Mouse (Mus musculus): ENCODE data around the gene Ahdc1.
"Not testable (repeated sequence)": the region's sequence is repeated elsewhere in the genome, so short reads cannot be mapped to it uniquely, and the experiment has no call there.

The Ahdc1 gene

DNA sequence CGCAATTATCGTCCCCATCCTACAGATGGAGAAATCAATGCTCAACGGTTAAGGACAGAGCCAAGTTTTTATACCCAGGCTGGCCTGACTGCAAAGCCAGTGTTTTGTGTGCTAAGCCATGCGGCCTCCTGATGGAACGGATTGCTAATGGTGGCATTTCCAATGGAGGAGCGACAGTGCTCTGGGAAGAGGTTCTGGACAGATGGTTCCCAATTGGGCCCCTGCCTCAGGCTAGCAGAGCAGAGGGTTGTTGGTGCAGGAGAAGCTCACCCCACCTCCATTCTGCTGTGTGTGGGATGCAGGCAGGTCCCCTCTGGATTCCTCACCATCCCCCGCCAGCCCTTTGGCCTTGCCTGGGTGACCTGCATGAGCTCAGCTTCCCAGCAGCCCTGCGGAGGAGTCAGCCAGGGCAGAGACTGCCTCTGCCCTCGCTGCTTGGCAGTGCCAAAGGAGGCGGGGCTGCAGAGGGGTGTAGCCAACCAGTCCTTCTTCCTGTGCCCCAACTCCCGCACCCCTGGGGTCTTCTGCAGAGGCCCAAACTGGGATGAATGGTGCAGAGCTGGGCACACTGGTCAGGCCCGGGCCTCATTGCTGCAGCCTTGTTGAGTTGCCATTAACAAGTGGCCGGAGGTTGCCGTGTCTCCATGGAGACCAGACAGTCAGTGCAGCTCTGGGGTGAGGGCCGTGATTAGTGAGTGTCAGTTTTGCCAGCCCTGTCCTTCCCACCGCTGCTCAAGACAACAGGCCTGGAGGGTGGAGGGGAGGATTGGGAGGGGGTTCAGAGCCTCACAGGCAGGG, 84.1 kb downstream of the Ahdc1 start:
- in situ Hi-C loops (cut with MboI, MseI): loop anchor here (5.0 kb wide), 1 partner anchor 32 kb away; no protein-coding TSS in a partner anchor

DNA sequence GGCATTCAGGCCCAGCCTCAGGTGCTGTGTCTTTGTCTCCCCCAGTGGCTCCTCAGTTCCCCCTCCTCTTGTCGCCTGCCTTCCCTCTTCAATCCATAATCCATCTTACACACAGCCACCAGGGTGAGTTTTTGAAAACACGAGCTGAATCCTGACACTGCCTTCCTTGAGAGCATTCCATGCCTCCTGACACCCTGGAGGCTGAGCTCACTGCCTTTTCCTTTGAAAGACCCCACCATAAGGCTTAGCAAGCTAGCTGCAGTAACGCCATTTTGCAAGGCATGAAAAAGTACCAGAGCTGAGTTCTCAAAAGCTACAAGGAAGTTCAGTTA, 84.6 kb downstream of the Ahdc1 start:
- in situ Hi-C loops (cut with MboI, MseI): not testable (repeated sequence)

DNA sequence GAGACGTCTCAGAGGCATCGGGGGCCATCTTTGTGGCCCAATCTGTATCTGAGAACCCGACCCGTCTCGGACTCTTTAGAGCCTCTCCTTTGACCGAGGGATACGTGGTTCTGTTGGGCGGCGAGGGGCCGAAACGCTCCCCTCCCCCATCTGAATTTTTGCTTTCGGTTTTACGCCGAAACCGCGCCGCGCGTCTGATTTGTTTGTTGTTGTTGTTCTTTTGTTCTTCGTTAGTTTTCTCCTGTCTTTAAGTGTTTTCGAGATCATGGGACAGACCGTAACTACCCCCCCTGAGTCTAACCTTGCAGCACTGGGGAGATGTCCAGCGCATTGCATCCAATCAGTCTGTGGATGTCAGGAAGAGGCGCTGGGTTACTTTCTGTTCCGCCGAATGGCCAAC, 85.6 kb downstream of the Ahdc1 start:
- in situ Hi-C loops (cut with MboI, MseI): not testable (repeated sequence)

DNA sequence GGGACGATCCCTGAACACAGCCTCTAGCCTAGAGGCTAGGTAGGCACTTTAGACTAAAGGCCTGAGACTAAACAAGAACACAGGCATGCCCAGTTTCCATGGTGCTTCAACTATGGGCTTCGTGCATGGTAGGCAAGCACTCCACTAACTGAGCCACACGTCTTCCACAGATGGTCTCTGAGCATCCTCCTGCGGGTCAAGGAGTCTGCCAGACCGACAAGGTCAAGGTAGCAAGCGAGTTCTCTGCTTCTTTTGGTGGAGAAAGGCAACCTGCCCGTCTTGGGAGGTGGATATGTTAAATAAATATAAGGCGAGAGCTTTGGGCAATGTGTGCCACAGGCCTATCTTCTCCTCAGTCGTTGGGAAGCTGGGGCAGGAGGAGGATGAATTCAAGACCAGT, 90.7 kb downstream of the Ahdc1 start:
- in situ Hi-C loops (cut with MboI, MseI): loop anchor here (10.0 kb wide), 1 partner anchor 203 kb away; no protein-coding TSS in a partner anchor

DNA sequence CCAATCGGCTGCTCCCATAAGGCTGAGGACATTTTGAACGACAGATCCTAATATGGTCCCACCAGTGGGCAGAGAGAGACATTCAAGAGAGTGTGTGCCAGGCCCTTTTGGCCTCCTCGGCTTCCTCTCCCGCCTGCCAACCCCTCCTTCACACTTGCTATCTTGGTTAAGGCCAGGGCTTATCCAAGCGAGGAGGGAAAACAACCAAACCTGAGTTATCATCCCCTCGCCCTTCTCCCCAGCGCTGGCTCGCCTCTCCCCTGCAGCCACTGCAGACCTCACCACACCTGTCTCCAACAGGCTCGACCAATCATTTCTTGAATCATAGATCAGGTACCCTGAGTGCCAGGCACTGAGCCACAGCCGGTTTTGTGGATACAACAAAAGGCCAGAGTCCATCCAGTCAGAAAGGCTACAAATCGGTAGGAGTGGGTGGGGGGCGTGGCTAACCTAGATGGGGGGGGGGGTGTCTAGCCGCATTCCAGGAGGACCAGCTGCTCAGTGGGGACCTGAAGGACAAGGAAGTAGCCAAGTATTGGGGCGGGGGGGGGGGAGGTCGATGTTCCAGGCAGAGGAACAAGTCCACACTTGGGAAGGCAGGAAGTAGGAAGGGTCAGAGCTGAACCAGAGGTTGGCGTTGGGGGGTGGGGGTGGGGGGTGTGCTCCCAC, 92.6 kb downstream of the Ahdc1 start:
- in situ Hi-C loops (cut with MboI, MseI): loop anchor here (10.0 kb wide), 1 partner anchor 201 kb away; no protein-coding TSS in a partner anchor

DNA sequence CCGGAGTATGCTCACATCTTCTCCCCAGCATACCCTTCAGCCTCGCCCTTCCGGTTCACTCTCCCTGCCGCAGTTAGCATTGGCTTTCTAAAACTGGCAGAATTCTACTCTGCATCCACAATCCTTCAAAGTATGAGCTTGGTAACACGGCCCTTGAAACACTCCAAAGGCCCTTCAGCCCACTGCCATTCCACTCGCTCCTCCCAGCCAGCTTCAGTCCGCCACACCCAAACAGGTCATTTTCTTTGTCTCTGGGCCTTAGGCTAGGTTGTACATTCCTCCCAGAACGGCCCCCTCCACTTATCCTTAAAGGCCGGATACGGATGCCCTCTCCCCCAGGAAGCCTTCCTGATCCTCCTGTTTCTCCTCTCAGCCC, 93.1 kb downstream of the Ahdc1 start:
- in situ Hi-C loops (cut with MboI, MseI): loop anchor here (10.0 kb wide), 1 partner anchor 201 kb away; no protein-coding TSS in a partner anchor

DNA sequence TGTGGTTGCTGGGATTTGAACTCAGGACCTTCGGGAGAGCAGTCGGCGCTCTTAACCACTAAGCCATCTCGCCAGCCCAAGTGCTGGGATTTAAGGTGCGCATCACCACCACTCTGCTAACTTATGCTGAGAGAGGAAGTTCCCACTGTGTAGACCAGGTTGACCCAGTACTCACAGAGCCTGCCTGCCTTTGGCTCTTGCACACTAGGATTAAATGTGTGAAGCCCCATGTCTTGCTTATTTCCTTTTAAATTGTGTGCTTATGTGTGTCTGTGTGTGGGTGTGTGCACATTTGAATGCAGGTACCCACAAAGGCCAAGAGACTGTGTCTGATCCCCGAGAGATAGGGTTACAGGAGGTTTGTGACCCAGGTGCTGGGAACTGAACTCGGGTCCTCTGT, 95.6 kb downstream of the Ahdc1 start:
- in situ Hi-C loops (cut with MboI, MseI): loop anchor here (10.0 kb wide), 1 partner anchor 198 kb away; no protein-coding TSS in a partner anchor

DNA sequence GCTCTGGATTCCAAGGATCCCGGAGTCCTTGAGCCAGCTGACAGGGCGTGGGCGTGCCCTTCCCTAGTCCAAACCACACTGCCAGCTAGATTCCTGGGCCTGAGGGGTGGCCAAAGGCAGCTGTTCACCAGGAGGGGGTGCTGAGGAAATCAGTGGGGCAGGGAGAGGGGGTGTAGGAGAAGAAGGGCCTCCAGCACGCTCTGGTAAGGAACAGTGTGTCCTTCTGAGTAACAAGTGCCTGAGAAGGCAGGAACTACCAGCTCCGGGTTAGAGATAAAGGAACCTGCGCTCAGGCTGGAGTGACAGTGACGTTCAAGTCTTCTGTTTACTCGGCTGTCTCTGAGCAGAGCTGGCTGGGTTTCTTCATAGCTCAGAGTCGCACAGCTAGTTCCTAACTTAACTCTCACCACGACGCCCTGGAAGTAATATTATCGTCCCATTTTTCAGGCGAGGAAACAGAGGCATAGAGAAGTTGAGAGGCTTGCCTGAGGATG, 96.8 kb downstream of the Ahdc1 start:
- in situ Hi-C loops (cut with MboI, MseI): loop anchor here (10.0 kb wide), 1 partner anchor 197 kb away; no protein-coding TSS in a partner anchor

DNA sequence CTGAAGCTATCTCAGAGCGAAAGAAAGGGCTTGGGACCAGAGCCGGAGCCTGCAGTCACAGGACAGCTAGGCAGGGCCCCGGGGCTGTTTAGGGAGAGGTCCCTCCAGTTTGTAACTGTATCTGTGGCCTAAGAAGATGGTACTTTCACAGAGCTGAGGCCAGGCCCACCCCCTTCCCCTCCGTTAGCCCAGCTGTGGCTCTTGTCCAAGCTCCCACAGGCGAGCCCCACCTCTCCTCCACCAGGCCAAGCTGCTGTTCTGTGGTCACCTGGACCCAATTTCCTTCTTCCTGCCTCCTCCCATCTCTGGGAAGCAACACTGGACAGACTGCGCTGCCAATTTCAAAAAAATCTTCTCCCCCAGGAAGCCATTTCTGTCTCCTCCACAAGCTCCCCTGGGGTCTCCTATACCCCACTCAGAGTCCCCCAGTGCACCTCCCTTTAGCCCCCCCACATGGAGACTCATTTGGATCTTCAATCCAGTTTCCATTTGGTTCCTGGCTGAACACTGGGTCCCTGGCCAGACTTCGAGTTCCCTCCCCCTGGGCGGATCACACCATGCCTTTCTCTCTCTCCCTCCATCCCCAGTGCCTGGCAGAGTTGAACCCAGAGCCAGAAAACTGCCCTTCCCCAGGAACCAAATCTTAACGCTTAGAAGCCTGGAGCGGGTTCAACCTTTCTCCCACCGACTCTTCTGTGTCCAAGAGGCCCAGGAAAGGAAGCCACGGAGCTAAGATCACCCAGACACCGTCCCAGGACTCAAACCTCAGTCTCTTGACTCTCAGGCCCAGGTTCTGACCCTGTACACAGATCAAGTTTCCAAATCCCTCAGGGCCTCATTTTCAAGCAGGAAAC, 97.6 kb downstream of the Ahdc1 start:
- in situ Hi-C loops (cut with MboI, MseI): loop anchor here (10.0 kb wide), 1 partner anchor 196 kb away; no protein-coding TSS in a partner anchor

DNA sequence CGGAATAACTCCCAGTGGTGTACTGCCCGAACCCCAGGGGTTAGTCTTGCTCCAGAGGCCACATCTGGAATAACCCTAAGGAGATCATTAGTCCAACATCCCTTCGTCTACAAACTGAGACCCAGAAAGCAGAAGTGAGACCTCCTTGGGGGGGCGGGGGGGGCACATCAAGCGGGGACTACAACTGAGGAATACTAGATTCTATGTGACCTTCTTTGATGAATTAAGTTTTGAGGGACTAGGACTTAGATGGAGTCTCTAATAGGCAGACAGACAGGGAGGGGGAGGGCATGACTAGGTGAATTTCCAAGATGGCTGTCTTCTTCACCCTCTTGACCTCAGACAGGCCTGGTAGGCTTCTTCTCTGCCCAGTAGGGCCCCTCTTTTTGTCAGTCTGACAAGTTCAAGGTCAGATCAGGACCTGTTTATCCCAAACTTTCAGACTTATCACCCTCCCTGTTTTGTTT, 98.3 kb downstream of the Ahdc1 start:
- in situ Hi-C loops (cut with MboI, MseI): loop anchor here (10.0 kb wide), 1 partner anchor 195 kb away; no protein-coding TSS in a partner anchor

DNA sequence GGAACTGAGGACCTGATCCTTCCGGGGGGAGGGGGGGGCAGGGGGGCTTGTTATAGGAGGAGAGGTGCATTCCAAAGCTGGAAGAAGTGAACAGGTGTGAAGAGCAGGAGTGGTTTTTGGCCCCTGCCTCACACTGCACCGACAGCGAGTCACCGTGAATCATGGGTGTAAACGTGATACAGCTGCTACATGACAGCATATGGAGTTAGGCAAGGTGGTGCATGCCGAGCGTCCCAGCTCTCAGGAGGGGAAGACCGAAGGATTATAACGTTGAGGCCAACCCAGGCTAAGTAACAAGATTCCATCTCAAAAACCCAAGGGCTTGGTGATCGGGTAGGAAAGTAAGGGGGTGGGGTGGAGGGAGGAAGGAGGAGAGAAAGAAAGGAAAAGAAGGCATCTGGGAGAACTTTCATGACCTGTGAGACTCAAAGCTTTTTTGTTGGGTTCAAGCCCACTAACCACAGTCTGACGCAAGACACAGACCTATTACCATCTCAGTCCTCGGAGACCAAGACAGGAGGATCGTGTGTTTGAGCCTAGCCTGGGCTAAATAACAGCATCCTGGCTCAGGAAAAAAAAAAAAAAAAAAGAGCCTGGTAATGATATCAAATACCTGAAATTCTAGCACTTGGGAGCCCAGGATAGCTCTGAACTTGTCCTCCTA, 101.2 kb downstream of the Ahdc1 start:
- in situ Hi-C loops (cut with MboI, MseI): no loop called here

DNA sequence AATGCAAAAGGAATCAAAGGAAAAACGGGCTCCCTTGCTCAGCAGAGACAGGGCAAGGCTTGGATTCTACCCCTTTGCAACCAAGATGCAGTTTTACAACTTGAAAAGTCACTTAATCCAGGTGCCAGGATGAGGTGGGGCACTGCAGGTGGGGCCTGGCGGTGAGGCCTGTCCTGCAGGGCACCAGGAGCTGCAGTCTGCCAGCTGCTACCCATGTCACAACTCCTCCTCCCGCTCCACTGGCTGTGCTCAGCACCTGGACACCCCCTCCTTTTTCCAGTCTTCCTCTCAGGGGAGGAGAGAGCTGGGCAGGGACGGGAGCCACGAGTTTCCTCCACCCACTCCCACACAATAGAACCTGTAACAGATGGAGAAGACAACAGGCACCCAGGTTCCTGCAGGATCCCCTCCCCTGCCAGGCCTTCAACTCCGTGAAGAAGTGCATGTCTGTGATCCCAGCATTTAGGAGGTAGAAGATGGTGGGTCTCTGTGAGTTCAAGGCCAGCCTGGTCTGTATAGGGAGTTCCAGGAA, 102.4 kb downstream of the Ahdc1 start:
- in situ Hi-C loops (cut with MboI, MseI): no loop called here

DNA sequence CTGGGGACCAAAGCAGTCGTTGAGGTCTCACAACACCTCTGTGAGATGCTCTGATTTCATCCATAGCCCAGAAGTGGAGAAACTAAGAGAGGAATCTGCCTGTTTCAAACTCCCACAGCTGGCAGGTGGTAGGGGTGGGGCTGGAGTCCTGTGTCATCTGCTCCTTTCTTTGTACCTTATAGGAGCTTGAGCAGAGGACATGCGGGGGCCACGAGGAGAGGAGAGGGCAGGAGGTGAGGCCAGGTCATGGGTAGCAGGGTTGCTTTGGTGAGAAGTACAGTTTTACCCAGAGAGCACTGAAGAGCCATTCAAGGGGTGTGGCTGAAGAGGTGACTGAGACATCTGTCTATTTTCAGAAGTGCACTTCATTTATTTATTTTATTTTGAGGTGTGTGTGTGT, 103.7 kb downstream of the Ahdc1 start:
- in situ Hi-C loops (cut with MboI, MseI): no loop called here

DNA sequence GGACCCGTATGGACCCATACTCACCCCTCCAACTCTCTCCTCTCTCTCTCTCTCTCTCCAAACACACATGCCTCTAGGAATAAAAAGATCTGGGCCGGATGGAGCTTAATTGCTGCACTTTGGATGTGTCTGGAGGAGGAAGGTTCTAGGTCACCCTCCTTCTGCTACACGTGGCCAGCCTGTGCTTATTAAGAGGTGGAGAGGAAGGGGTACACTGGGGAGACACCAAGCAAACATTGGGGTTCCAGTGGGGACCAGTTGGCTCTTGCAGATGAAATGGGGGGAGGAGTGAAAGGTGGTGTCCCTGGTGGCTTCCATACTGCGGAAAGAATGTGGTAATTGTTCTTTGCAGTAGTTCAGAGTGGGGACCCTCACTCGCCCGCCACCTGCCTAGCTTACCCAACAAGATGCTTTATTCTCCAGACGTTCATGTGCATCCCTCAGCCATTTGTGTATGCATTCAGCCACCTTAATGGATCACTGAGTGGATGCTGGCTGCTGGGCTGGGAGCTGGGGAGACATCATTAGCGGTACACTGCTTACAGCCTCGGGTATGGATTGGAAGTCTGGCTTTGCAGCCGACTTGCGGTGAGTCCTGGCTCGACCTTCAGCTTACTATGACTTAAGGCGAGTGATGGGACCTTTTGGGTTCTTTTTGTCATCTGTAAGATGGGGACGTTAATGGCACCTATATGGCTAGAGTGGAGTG, 104.8 kb downstream of the Ahdc1 start:
- in situ Hi-C loops (cut with MboI, MseI): no loop called here

DNA sequence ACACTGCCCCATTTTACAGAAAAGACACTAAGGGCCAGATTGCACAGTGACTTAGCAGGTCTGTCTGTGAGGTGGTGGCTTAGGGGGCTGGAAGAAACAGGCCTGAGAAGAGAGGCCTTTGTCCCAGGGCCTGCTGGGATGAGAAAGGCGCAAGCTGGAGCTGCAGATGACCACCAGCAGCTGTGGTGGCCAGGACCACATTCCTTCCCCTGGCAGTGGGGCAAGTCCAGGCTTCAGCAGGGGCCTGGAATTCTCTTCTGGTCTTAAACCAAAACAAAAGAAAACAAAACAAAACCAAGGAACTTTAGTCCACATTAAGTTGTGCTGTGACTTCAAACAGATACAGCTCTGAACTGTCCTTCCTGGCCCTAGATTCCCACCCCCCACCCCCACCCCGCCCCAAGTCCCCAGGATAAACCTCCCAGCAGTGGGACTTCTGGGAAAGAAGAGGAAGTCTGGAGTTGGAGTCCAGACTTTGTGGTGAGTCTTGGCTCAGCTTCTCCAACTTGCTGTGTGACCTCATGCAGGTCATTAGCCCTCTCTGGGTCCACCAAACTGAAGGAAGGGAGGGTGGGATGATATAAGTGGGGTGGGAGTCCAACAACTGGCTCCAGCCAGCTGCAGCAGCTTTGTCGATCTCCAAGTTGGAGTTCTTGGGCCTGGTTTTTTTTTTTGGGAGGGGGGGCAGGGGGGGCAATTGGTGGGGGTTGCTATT, 105.9 kb downstream of the Ahdc1 start:
- in situ Hi-C loops (cut with MboI, MseI): no loop called here

DNA sequence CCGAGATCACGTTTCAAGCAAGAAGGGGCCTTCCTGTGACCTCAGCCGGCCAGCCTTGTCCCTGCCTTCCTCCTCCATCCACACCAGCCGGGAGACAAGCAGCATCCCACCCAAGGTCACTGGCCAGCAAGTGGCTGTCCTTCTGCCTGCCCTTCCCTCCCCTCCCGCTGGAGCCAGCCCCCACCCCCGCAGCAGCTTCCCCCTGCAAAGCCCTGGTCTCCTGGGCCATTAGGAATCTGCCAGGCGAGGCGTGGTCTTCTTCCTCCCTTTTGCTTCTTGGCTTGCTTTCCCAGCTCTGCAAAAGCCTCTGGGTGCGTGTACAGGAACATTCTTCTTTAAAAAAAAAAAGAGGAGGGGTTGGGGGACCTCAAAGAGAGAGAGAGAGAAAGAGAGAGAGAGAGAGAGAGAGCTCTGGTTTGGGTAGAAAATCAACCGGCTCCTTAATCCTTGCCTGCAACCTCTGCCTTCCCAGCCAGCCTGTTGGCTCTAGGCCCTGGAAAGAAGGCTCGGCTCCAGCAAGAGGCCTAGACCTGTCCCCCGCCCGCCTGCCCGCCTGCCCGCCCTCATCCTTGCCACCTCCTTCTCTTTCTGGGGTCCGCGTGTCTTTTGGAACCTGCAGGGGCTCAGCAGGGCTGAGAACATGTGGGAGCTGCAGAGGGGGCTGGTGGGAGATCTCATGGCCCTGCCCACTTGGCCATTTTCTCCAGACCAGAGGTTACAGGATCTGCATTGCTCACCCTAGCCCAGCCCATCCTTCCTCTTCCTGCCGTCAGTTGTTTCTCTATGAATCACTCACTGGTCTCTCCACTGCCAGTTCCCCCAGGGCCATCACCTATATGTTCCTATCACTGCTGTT, 106.7 kb downstream of the Ahdc1 start:
- in situ Hi-C loops (cut with MboI, MseI): no loop called here

DNA sequence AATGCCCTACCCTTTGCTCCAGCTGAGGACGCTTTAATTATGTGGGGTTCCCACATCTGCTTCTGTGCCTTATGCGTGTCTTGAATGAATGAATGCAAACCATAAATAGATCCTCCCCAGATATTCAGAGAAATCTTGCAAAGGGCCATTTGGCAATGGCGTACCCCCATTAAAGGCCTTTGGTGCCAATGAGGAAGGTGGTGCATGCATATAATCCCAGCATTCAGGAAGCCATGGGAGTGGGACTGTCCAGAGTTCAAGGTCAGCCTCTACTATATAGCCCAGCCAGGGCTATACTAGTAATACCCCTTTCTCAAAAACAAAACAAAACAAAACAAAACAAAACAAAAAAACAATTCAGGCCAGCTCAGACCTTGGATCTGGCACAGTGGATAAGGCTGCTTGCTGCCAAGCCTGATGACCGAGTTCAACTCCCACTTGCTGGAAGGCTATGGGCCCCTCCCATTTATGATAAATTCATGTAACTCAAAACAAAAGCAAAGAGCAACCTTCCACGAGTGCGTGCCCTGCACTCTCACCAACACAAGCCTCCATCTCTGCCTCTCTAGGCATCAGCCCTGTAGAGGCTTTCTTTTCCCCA, 107.8 kb downstream of the Ahdc1 start:
- in situ Hi-C loops (cut with MboI, MseI): no loop called here

DNA sequence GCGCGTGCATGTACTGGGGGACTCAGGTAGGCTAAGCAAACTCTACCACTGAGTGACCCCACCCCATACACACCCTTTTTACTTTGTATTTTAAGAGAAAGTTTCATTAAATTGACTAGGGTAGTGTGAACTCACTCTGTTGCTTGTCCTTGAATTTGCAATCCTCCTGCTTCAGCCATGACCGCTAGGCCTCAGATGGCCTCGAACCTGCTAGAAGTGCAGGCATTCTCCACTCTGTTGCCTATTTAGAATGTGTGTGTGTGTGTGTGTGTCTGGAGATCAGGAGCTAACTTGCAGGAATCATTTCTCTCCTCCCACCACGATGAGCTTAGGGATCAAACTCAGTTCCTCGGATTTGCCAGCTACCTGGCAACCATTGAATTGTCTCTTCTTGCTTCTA, 108.5 kb downstream of the Ahdc1 start:
- in situ Hi-C loops (cut with MboI, MseI): no loop called here

Measured in regulatory T cell (primary cell).